Mouse (Mus musculus): ENCODE data around the gene Ehhadh.

DNA sequence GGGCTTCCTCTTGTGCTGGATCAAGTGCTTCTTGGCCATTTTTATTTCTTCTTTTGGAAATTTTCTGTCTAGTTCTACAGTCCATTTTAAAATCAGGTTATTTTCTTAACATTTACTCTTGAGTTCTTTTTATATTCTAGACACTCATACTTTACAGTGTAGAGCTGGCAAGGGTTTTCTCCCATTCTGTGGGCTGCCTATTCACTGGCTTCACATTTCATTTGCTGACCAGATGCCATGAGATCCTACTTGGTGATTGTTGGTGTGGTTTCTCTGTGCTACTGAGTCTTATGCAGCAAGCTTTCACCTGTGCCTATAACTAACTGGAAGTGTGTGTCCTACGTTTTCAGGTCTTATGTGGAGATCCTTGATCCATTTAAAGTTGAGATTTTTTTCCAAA lies 29.2 kb downstream of the Ehhadh start:
- TF ChIP-seq MEF2A (IDR thresholded peaks at IDR 0.05; ENCODE audit: borderline replicate concordance, low read depth, low read length) = no peak
- no peak for TF ChIP-seq POLR2A (IDR thresholded peaks at IDR 0.05; ENCODE audit: low read depth, low read length)
- TF ChIP-seq CTCF (conservative IDR thresholded peaks at IDR 0.05 in 1 of 2, IDR thresholded peaks at IDR 0.05 in 1 of 2; ENCODE audit: low read depth in 2 of 2, low read length in 2 of 2) = no peak
- no peak for TF ChIP-seq CHD1 (IDR thresholded peaks at IDR 0.05; ENCODE audit: low read depth, low read length)
- TF ChIP-seq SIN3A (IDR thresholded peaks at IDR 0.05; ENCODE audit: low read length) = no peak
- TF ChIP-seq ZKSCAN1 (IDR thresholded peaks at IDR 0.05; ENCODE audit: borderline replicate concordance, low read depth, low read length) = no peak
- no peak for TF ChIP-seq RAD21 (IDR thresholded peaks at IDR 0.05; ENCODE audit: low read depth, low read length)
- TF ChIP-seq HCFC1 (IDR thresholded peaks at IDR 0.05; ENCODE audit: low read depth, low read length) = no peak
- no peak for TF ChIP-seq UBTF (IDR thresholded peaks at IDR 0.05; ENCODE audit: low read depth, low read length)
- no peak for TF ChIP-seq NELFE (IDR thresholded peaks at IDR 0.05; ENCODE audit: low read depth, low read length)
